Mouse (Mus musculus): ENCODE measurements around the gene Gm44.
"Not testable (repeated sequence)": the region's sequence is repeated elsewhere in the genome, so short reads cannot be mapped to it uniquely, and the experiment has no call there.

The Gm44 gene

GRCm38 (mm10) chrX:90891842-90892241 lies at the start of gene Gm44:
Gm44 (plus strand) TSS chrX:90892142.
- in situ Hi-C loops (cut with MboI, MseI) = no loop called here

- in situ Hi-C loops (cut with MboI, MseI) = no loop called here
Observed at GRCm38 (mm10) chrX:90927989-90928388, 36.0 kb downstream of the Gm44 start.

DNA sequence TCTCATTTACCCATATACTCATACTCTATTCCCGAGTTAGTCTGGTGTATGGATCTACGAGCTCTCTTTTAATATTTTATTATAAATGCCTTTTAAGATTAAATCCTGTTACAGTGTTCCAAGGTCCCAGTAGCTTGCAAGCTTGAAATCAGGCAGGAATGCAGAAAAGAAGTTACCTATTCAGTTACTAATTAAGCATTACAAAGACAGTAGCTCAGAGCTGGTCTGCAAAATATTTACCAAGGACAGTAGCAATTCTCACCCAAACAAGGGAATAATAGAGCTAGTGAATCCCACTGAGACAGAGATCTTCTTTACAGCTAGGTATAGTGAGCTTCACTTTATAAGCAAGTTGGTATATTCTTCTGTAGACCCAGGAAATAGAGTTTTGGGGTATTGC lies 46.3 kb downstream of the Gm44 start:
- in situ Hi-C loops (cut with MboI, MseI) = not testable (repeated sequence)
